Mouse (Mus musculus): ENCODE measurements around the gene Hs3st6.

GRCm38 (mm10) chr17:24798229-24798628 lies 45.4 kb downstream of the Hs3st6 start:
- TF ChIP-seq GATA1 (IDR thresholded peaks at IDR 0.05; ENCODE audit: borderline replicate concordance, low read length) = no peak
- no peak for TF ChIP-seq FLI1 (IDR thresholded peaks at IDR 0.05; ENCODE audit: low read length)
